Mouse (Mus musculus): ENCODE data around the gene Sgsh. TPM values are rescaled to one million over a fixed set of nuclear protein-coding genes. Genes with fewer than 3 reads are reported as not detected.
"Not testable (repeated sequence)": the region's sequence is repeated elsewhere in the genome, so short reads cannot be mapped to it uniquely, and the experiment has no call there.

Gene Sgsh
- polyA plus RNA-seq, 1 experiment, result 8.8 TPM

DNA sequence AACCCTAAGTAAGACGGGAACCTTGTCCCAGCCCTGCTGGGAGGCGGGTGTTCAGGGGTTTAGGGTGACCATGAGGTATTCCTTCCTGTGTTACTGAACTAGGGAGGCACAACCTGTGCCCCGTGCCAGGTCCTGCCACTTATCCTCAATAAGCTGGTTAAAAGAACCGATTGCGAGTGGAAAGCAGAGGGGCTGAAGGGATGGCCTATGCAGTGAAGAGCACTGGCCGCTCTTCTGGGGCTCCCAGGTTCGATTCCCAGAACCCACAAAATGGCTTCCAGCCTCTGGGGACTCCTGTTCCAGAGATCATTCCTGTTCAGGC is 38.1 kb upstream of the Sgsh start:
- Histone ChIP-seq H3K4me3 (replicated peaks; ENCODE audit: insufficient read depth, low read depth, low read length) (peak overlapping the region; percentile 62), H3K4me1 (ENCODE audit: control insufficient read depth, insufficient read depth, low read length) (peaks cover 3% of the 10 kb centered on the region; the same call in 1 of the 2 replicates), H3K27ac (ENCODE audit: insufficient read depth, low read length) (no peak overlapping the region), H3K27me3 (ENCODE audit: control insufficient read depth, insufficient read depth, low read length) (no peaks in the 10 kb centered on the region)
- WGBS, result 53% methylated on average over 7 of the region's 7 CpGs
- TF ChIP-seq CTCF (IDR thresholded peaks at IDR 0.05; ENCODE audit: borderline replicate concordance, insufficient read depth, low read depth, low read length), result no peak
- TF ChIP-seq POLR2A (IDR thresholded peaks at IDR 0.05; ENCODE audit: borderline replicate concordance, insufficient read depth, low read length), result no peak
- no peak for DNase-seq

DNA sequence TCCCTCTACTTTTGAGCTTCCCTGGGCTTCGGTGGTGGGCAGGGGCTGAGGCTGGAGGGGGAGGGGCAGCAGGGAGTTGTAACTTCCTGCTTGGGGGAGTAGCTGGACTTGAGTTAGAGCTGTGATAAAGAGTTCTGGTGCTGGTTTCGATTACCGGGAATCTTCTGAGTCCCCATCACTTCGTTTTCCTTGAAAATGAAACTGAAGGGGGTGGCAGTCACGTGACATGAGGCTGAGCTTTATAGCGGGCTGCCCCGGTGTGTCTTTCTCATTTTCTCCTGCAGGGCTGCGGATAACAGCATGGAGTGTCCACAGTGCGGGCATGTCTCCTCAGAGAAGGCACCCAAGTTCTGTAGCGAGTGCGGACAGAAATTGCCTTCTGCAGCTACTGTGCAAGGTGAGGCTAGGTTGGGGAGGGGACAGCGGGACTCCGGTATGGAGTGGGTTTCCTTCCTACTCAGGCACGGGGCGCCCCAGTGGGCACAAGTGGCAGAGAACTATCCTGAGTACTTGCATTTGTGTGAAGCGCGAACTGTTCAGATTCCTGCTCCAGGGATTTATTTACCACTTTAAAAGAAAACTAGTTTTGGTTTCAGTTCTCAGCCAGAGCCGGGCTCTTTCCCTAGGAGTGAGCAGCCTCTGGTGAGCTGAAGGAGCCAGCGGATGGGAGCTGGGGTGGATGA is 37.6 kb upstream of the Sgsh start, which contains the start of gene Rnf213:
TSS of gene Rnf213 (plus strand) at position 301 of the 683 bp plus-strand sequence.
- H3K27ac ChIP-seq (ENCODE audit: insufficient read depth, low read length), result no peak within 1 kb of the TSS
- H3K27me3 ChIP-seq (ENCODE audit: control insufficient read depth, insufficient read depth, low read length), result no peaks in the 10 kb centered on the region
- peaks cover 3% of the 10 kb centered on the region; the same call in 1 of the 2 replicates for H3K4me1 ChIP-seq (ENCODE audit: control insufficient read depth, insufficient read depth, low read length)
- WGBS, result 4% methylated on average over 19 of the region's 19 CpGs
- no peak for TF ChIP-seq POLR2A (IDR thresholded peaks at IDR 0.05; ENCODE audit: borderline replicate concordance, insufficient read depth, low read length)
- TF ChIP-seq CTCF (IDR thresholded peaks at IDR 0.05; ENCODE audit: borderline replicate concordance, insufficient read depth, low read depth, low read length), result no peak
- peak within 1 kb of the TSS; percentile 62 for H3K4me3 ChIP-seq (replicated peaks; ENCODE audit: insufficient read depth, low read depth, low read length)
- peak in 1 of 2 experiments; percentile 30 for DNase-seq

DNA sequence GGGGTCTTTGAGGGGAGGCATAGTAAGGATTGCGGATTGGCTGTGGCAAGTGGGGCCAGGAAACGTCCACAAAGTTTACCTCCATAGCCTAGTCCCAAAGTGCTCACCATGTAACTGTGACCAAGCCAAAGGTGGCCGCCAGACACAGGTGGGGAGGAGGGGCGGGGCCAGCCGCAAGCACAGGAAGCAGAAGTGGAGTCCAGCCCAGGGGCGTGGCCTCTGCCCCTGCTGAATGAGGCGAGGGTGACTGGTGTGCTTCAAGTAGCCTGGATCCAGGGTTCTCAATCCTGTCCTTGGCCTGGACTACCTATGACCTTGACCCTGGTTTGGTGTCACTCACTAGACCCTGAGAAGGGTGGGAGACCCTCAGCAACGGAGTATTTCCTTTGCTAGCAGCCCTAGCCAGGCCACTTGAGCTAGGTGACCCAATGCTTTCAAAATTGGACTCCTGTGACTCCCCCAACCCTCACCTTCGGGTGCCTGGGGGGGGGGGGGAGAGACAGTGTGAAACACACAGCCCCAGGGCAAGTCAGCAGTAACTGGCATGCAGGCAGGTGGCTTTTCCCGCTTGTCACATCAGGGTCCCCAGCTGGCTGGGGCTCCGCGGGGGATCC is 36.8 kb upstream of the Sgsh start:
- WGBS, result 46% methylated on average over 12 of the region's 12 CpGs
- no peak overlapping the region for H3K4me3 ChIP-seq (replicated peaks; ENCODE audit: insufficient read depth, low read depth, low read length)
- no peak overlapping the region for H3K27ac ChIP-seq (ENCODE audit: insufficient read depth, low read length)
- no peaks in the 10 kb centered on the region for H3K27me3 ChIP-seq (ENCODE audit: control insufficient read depth, insufficient read depth, low read length)
- no peak for DNase-seq
- no peak for TF ChIP-seq CTCF (IDR thresholded peaks at IDR 0.05; ENCODE audit: borderline replicate concordance, insufficient read depth, low read depth, low read length)
- no peak for TF ChIP-seq POLR2A (IDR thresholded peaks at IDR 0.05; ENCODE audit: borderline replicate concordance, insufficient read depth, low read length)
- H3K4me1 ChIP-seq (ENCODE audit: control insufficient read depth, insufficient read depth, low read length), result peaks cover 3% of the 10 kb centered on the region; the same call in 1 of the 2 replicates

DNA sequence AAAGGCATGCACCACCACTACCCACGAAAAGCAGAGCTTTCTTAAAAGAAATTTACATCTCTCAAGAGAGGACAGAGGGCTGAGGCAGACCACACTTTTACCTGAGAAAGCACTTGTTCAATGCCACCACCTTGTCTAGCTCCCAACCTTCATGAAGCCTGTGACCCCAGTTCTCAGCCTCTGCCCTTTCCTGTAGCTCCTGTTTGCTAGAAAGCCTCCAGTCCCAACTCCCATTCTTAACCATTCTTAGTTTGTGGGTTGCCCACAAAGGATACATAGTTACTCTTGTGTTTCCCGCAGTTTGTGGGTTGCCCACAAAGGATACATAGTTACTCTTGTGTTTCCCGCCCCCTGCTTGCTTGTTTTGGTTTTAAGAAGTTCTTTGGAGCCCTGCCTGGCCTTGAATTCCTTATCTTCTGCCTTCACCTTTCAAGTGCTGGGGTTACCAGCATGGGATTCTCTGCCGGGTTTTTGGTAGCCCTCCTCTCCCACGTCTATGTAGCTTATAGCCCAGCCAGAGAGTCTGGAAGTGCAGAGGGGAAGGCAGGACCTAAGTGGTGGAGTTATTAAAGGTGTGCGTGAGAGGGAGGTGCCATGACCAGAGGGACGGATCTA is 36.2 kb upstream of the Sgsh start:
- Histone ChIP-seq H3K4me3 (replicated peaks; ENCODE audit: insufficient read depth, low read depth, low read length) (no peak overlapping the region), H3K27ac (ENCODE audit: insufficient read depth, low read length) (no peak overlapping the region), H3K4me1 (ENCODE audit: control insufficient read depth, insufficient read depth, low read length) (peaks cover 3% of the 10 kb centered on the region; the same call in 1 of the 2 replicates), H3K27me3 (ENCODE audit: control insufficient read depth, insufficient read depth, low read length) (no peaks in the 10 kb centered on the region)
- WGBS, result 80% methylated on average over 7 of the region's 7 CpGs
- TF ChIP-seq CTCF (IDR thresholded peaks at IDR 0.05; ENCODE audit: borderline replicate concordance, insufficient read depth, low read depth, low read length) (no peak), POLR2A (IDR thresholded peaks at IDR 0.05; ENCODE audit: borderline replicate concordance, insufficient read depth, low read length) (no peak)
- DNase-seq, result no peak

DNA sequence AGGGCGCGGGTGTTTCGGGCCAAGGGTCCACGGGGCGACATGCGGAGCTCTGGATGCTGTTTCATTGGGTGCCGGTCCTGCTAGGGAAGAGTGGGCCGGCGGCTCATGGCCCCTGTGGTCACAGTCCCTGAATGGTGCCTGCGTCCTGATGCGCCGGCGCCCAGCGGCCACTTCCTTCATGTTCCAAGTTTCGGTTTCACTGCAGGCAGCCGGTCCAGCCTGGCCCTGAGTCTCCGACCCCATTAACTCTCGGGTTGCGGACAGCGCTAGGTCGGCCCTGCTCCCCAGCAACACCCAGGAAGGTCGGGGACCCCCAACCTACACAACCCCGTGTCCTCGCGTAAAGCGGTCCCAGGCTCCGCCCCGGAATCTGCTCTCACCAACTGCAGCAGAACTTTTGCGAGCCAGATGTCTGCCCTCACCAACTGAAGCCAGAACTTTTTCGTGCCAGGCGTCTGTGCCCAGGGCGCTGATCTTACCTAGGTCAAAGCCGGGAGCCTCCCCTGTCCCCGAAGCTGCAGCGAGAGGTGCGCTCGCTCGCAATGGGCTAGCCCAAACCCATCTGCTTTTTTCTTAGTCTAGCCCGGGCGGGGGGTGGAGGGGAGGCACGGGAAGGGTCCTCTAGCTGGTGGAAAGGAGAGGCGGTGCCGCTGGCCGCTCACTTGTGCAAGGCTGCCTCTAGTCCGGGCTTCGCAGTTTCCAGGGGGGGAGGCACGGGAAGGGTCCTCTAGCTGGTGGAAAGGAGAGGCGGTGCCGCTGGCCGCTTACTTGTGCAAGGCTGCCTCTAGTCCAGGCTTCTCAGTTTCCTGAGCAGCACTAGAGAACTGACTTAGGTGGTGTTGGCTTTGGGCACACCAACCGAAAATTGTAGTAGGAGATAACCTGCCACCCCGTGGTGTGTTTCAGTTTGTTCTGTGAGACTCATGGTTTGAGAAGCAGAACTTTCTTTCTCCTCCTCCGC is 35.2 kb upstream of the Sgsh start:
- Histone ChIP-seq H3K27ac (ENCODE audit: insufficient read depth, low read length) (0 out of 2 replicates have a peak overlapping the region, but pooled peaks have one; percentile 11), H3K27me3 (ENCODE audit: control insufficient read depth, insufficient read depth, low read length) (no peaks in the 10 kb centered on the region), H3K4me1 (ENCODE audit: control insufficient read depth, insufficient read depth, low read length) (peaks cover 3% of the 10 kb centered on the region; the same call in 1 of the 2 replicates), H3K4me3 (replicated peaks; ENCODE audit: insufficient read depth, low read depth, low read length) (peak overlapping the region; percentile 58)
- TF ChIP-seq POLR2A (IDR thresholded peaks at IDR 0.05; ENCODE audit: borderline replicate concordance, insufficient read depth, low read length) (no peak), CTCF (IDR thresholded peaks at IDR 0.05; ENCODE audit: borderline replicate concordance, insufficient read depth, low read depth, low read length) (no peak)
- peak; percentile 17 to 54 for DNase-seq
- WGBS, result 8% methylated on average over 53 of the region's 53 CpGs

DNA sequence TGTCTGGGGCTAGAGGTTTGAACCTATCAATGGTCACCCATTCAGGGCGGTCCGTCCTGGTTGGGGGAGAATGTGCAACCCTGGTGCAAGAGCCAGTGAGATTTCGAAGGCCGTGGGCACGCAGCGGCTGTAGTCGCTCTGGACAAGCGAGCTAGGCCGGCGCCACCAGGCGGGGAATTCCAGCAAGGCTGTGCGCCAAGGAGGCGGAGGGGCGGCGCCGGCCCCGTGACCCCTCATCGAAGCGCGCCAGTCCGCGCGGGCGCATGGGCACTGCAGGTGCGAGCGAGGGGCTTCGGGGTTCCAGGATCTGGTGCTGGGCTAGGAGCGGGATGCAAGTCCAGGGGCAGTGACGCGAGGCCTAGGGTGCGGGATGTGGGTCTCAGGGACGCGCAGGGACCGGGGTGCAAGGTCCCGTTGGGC is 34.5 kb upstream of the Sgsh start:
- 0 out of 2 replicates have a peak overlapping the region, but pooled peaks have one; percentile 11 for H3K27ac ChIP-seq (ENCODE audit: insufficient read depth, low read length)
- TF ChIP-seq POLR2A (IDR thresholded peaks at IDR 0.05; ENCODE audit: borderline replicate concordance, insufficient read depth, low read length), result no peak
- TF ChIP-seq CTCF (IDR thresholded peaks at IDR 0.05; ENCODE audit: borderline replicate concordance, insufficient read depth, low read depth, low read length), result no peak
- peaks cover 3% of the 10 kb centered on the region; the same call in 1 of the 2 replicates for H3K4me1 ChIP-seq (ENCODE audit: control insufficient read depth, insufficient read depth, low read length)
- H3K4me3 ChIP-seq (replicated peaks; ENCODE audit: insufficient read depth, low read depth, low read length), result peak overlapping the region; percentile 58
- peak; percentile 60 to 65 for DNase-seq
- WGBS, result under 1% methylated on average over 35 of the region's 35 CpGs
- no peaks in the 10 kb centered on the region for H3K27me3 ChIP-seq (ENCODE audit: control insufficient read depth, insufficient read depth, low read length)

DNA sequence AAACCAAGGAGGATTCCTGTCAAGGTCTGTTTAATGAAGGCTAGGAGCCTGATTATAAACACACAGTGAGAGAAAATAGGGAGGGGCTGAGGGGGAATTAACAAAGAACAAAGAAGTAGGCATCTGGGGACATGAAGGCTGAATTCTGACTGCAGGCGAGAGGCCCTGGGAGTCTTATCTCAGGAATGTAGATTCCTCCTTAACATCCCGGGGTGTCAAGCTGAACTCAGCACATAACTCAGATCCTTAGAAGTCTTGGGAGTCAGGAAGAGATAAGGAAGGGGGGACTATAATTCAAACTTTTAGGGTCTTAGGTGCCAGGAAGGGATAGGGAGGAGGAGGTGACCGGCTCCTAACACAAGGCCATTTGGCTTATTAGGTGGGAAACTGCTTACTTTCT is 31.9 kb upstream of the Sgsh start:
- H3K27me3 ChIP-seq (ENCODE audit: control insufficient read depth, insufficient read depth, low read length); H3K27ac ChIP-seq (ENCODE audit: insufficient read depth, low read length); H3K4me1 ChIP-seq (ENCODE audit: control insufficient read depth, insufficient read depth, low read length); DNase-seq; H3K4me3 ChIP-seq (replicated peaks; ENCODE audit: insufficient read depth, low read depth, low read length): not testable (repeated sequence)
- whole genome bisulfite sequencing, result 55% methylated on average over 3 of the region's 3 CpGs
